Mouse (Mus musculus): ENCODE measurements around the gene Akap9.
A peak's percentile ranks its signal among the peaks of the same experiment; 100 is the strongest.
"Not testable (repeated sequence)": the region's sequence is repeated elsewhere in the genome, so short reads cannot be mapped to it uniquely, and the experiment has no call there.

Akap9 gene

GRCm38 (mm10) chr5:3927801-3928689 is at the start of gene Akap9:
Gene Akap9 (plus strand): TSS chr5:3928054.
- peak; percentile 74 for DNase-seq

DNA sequence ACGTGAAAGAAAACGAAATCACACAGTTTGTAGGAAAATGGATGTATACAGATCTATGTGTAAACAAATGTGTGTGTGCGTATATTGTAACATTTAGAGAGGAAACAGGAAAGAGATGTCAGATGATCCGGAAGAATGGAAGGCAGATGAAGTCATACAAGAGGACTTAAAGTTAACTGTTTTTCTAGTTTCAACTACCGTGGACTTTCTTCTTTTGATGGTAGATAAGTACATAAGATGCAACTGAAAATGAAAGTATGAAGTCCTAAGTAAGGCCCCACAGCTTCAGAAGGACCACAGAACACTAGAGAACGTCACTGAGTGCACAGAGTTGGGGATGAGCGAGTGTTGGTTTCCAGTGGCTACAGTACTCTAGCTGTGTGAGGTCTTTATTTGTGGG is 41.0 kb upstream of the Akap9 start:
- not testable (repeated sequence) for DNase-seq

GRCm38 (mm10) chr5:3889201-3889600 is 38.7 kb upstream of the Akap9 start:
- no peak for DNase-seq

DNA sequence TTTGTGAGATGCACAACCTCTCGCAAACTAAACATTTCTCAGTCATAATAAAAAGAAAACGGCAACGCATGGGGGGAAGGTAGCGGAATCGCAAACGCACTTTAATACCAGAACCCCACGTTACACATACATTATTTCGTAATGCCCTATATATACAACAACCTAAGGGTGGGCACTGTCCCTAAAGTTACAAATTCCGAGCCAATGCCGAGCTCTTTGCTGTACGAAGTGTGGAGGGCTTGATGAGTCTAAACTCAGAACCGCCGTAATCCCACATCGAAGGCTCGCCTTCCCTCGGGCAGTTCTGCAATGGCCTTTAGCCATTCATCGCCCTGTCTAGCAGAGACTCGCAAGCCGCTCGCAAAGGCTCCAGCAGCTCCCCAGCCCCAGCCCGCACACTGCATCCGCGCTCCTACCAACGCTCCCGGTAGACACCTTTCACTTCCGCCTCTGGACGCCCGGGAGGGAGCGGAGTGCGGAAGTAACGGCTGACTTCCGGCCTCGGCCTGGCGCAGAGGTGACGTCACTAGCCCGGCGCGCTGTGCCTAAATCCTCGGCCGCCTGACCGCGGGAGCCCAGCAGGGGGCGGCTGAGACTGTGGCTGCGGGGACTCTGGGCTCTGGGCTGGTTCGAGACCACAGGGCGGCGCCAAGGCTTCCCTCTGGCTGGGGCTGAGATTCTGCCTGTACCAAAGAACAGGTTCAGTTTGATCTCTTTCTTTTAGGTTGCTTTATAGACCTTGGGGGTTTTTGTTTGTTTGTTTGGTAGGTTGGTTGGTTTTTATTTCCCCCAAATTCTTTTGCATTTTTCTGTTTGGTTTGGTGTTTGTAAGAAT is 34.2 kb upstream of the Akap9 start, which contains the start of gene Mterf1a:
Mterf1a (minus strand) TSS at position 475 of the 835 bp plus-strand sequence.
- DNase-seq = peak; percentile 15

DNA sequence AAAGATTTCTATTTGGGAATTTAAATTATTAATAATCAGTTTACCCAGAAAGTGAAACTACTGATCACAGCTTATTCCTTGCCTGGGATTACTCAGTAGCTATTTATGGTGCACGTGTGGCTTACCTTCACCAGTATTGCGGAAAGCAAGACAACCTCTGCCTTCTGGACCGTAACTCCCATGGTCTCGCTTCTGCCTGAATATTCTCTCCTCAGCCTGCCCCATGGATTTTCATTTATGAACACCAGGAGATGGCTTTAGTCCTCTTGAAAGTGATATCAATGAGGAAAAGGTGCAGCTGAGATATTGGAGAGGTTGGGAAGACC is 33.6 kb upstream of the Akap9 start:
- DNase-seq = not testable (repeated sequence)

GRCm38 (mm10) chr5:3905471-3905870 is 22.4 kb upstream of the Akap9 start:
- no peak for DNase-seq

- DNase-seq = no peak
Measured at GRCm38 (mm10) chr5:3922350-3922749, 5.5 kb upstream of the Akap9 start.

DNA sequence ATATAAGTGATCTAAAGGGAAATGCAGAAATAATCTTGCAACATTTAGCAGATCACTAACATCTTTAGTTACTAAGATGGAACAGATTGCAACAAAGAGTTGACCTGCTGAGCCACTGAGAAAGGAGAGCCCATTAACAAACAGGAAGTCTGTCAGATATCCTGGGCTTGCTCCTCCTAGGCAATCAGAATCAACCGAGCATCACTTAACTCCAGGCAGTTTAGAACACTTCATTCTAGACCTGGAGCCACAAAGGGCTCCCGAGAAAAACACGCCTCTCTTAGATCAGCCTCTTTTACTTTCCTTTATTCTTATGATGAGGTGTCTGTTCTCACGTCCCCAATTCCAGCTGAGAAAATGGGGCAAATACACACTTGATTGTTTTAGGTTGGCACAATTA is 1.2 kb upstream of the Akap9 start:
- DNase-seq = no peak

DNA sequence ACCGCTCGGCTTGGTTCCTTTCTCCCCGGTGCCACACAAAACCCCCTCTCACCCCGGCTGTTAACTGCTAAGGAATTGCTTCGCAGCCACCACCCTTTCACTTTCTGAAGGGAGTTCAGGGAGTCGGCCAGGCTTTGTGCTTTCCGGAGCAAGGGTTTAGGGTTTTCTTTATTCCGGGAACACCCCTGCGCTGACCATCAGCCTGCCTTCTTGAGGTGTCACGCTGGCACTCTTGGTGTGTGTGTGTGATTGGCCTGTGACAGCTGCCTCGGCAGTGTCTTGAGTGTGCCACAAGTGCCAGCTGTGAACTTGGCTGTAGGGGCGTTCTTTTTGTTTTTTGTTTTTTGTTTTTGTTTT is 814 bp downstream of the Akap9 start:
- DNase-seq = peak; percentile 43

- no peak for DNase-seq
Measured at GRCm38 (mm10) chr5:3930760-3931159, 2.9 kb downstream of the Akap9 start.

DNA sequence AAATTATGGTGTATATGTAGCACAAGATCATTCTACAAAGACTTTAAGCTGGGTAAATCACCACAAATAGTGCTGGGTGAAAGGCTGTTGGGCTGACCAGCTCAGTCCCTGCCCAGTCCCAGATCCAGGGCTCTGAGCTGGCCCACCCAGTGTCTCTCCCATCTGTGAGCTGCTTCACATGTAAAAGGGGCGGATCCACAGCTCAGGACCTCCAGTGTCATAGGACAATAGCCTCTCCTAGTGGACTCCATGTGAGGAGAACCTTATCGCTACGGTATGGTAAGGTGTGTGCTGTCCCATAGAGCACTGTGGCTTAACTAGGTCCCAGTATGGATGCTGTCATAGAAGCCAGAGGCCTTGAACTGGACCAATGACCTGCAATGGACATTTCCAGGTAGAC is 3.8 kb downstream of the Akap9 start:
- DNase-seq = no peak

GRCm38 (mm10) chr5:3933551-3933950 is 5.7 kb downstream of the Akap9 start:
- DNase-seq = no peak

- DNase-seq = no peak
Measured at GRCm38 (mm10) chr5:3935266-3935665, 7.4 kb downstream of the Akap9 start.

- no peak for DNase-seq
Measured at GRCm38 (mm10) chr5:3935778-3936554, 8.1 kb downstream of the Akap9 start.

DNA sequence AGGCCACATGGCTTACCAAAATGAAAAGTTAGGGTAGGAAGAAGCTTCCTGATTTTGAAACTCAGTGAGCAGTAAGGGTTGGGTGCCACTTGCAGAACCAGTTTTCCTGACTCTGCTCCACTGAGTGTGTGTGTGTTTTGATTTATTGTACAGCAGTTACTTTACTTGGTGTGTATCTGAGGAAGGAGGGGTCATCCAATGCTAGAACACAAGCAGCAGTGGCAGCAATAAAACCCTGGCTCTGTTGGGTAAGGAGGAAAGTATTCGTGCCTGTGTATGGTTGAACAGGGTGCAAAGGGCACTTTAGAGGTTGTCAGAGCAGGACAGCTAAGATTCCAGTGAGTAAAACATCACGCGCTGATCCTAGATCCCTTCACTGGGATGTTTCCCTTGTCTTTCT is 11.1 kb downstream of the Akap9 start:
- no peak for DNase-seq

DNA sequence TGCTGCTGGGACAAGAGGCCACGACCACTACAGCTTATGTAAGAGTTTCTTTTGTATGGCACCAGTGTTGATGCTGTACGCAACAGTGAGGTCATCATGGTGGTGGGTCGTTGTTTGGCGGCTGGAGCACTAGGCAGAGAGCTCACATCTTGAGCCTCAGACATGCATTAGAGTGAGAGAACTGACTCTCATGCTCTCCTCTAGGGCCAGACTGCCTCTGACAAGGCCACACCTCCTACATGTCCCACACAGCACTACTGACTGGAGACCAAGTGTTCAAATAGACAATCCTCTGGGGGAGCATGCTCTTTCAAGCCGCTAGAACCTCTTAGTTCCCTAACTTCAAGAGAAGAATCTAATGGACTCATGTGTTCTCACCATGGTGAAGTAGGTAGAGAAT is 11.5 kb downstream of the Akap9 start:
- DNase-seq = no peak

GRCm38 (mm10) chr5:3941240-3941639 is 13.4 kb downstream of the Akap9 start:
- no peak for DNase-seq

GRCm38 (mm10) chr5:3943169-3943568 is 15.3 kb downstream of the Akap9 start:
- DNase-seq = not testable (repeated sequence)

DNA sequence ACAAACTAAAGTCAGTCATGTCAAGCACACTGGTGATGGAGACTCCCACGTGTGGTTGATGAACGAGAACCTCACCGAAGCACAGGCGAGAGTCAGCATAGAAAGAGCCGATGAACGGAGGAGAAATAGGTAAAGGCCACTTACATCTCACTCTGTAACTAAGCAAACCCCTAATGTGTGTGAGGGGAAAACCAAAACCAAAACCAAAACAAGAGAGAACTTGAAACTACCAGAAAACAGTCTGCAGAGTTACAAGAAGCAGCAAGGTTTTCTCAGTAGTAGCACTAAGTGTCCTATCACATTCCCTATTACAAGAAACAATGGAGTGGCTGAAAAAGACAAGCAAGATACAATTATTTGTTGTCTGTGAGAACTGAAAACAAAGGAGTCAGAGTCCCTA is 24.6 kb downstream of the Akap9 start:
- no peak for DNase-seq

- no peak for DNase-seq
Measured at GRCm38 (mm10) chr5:3954541-3954940, 26.7 kb downstream of the Akap9 start.

DNA sequence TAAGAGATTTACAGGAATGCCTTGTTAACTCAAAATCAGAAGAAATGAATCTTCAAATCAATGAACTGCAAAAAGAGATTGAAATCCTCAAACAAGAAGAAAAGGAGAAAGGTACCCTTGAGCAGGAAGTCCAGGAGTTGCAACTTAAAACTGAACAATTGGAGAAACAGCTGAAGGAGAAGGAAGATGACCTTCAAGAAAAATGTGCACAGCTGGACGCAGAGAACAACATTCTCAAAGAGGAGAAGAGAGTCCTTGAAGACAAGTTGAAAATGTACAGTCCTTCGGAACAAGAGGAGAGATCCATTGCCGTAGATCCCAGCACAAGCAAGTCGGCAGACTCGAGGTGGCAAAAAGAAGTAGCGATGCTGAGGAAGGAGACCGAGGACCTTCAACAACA is 33.4 kb downstream of the Akap9 start:
- no peak for DNase-seq

- no peak for DNase-seq
Measured at GRCm38 (mm10) chr5:3968415-3968814, 40.6 kb downstream of the Akap9 start.

- no peak for DNase-seq
Measured at GRCm38 (mm10) chr5:3969114-3969513, 41.3 kb downstream of the Akap9 start.

Measured in lung, postnatal 14 days (tissue).